Mouse (Mus musculus): ENCODE data around the gene Btnl6.
"Not testable (repeated sequence)": the region's sequence is repeated elsewhere in the genome, so short reads cannot be mapped to it uniquely, and the experiment has no call there.

- not testable (repeated sequence) for TF ChIP-seq POLR2A (IDR thresholded peaks at IDR 0.05; ENCODE audit: extremely low read depth, insufficient read depth, low read length); CTCF (IDR thresholded peaks at IDR 0.05; ENCODE audit: low read depth, low read length)
Observed at GRCm38 (mm10) chr17:34543567-34543966, 26.4 kb upstream of the Btnl6 start.

All from liver, adult 2 months (tissue).